9 mouse cellular contexts compared by ENCODE assay signal in the genomic region with DNA sequence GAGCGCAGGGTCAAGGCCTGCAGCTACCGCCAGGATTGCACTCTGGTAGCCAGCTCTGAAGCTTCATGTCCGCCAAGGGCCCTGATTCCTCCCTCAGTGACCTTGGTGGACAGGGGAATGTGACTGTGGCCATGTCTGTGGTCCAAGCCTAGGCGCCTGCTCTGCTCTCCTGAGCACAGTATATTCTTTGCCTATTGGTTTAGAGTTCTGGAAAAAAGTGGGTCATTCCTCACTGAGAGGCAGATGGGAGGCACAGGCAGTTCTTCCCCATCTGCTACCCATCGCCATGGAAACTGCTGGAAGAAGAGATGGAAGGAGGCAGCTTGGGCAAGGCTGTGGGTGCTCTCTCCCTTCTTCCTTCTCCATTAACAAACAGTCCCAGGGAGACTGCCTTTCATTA.
DNase-seq lines count a peak whose midpoint lies in the region; ATAC-seq and TF ChIP-seq lines count a peak whose summit lies in the region.
"Had no signal": no experiment of that assay in that cellular context is flagged by ENCODE, and none has a peak within 500 bp of the region (broad histone marks: within the 10 kb centered on the region; RNA-seq: fewer than 3 reads in every experiment).

No protein-coding gene starts in this region.

- no peak overlapping the region for H3K4me2 ChIP-seq in hindbrain, postnatal 0 days (ENCODE audit: low read depth, low read length)
- no peak overlapping the region for H3K4me2 ChIP-seq in midbrain, embryonic 14.5 days (ENCODE audit: low read length)

- no peak overlapping the region for H3K9ac ChIP-seq in hindbrain, postnatal 0 days (replicated peaks; ENCODE audit: low read length)
- no peak overlapping the region for H3K9ac ChIP-seq in midbrain, embryonic 14.5 days (replicated peaks; ENCODE audit: low read length)

- H3K4me3 ChIP-seq in forebrain, embryonic 10.5 days, result no peak overlapping the region
- H3K4me3 ChIP-seq in hindbrain, postnatal 0 days (ENCODE audit: low read length), result no peak overlapping the region
- no peak overlapping the region for H3K4me3 ChIP-seq in midbrain, embryonic 14.5 days (replicated peaks; ENCODE audit: low read depth, low read length)

- peak; percentile 81 for ATAC-seq in hindbrain, postnatal 0 days
- no peak for ATAC-seq in midbrain, embryonic 14.5 days (ENCODE audit: low FRiP score, low TSS enrichment)
- ATAC-seq in megakaryocyte, adult 5-6 weeks (ENCODE audit: poor library complexity, severe bottlenecking), result no peak

- 92% methylated on average over 5 of the region's 5 CpGs for WGBS in forebrain, embryonic 10.5 days
- WGBS in hindbrain, postnatal 0 days, result 61% methylated on average over 5 of the region's 5 CpGs
- WGBS in midbrain, embryonic 14.5 days, result 80% methylated on average over 5 of the region's 5 CpGs

- no peaks in the 10 kb centered on the region for H3K9me3 ChIP-seq in forebrain, embryonic 10.5 days
- no peaks in the 10 kb centered on the region for H3K9me3 ChIP-seq in hindbrain, postnatal 0 days (ENCODE audit: low read length)
- no peaks in the 10 kb centered on the region for H3K9me3 ChIP-seq in midbrain, embryonic 14.5 days (ENCODE audit: control insufficient read depth, low read length)

- no peak for TF ChIP-seq CTCF in brain, embryonic 14.5 days (IDR thresholded peaks at IDR 0.05; ENCODE audit: borderline replicate concordance, extremely low read depth, insufficient read depth, insufficient read length)
- no peak for TF ChIP-seq CTCF in hindbrain, postnatal 0 days (IDR thresholded peaks at IDR 0.05; ENCODE audit: low read depth)

- H3K27me3 ChIP-seq in forebrain, embryonic 10.5 days (ENCODE audit: poor library complexity, severe bottlenecking), result no peaks in the 10 kb centered on the region
- H3K27me3 ChIP-seq in hindbrain, postnatal 0 days (ENCODE audit: insufficient read depth, low read length), result no peaks in the 10 kb centered on the region
- H3K27me3 ChIP-seq in midbrain, embryonic 14.5 days (ENCODE audit: control insufficient read depth, insufficient read depth, low read length), result no peaks in the 10 kb centered on the region

- peaks cover 34% of the 10 kb centered on the region for H3K36me3 ChIP-seq in forebrain, embryonic 10.5 days (replicated peaks)
- H3K36me3 ChIP-seq in hindbrain, postnatal 0 days (ENCODE audit: insufficient read depth, low read length), result peaks cover 20% of the 10 kb centered on the region; the same call in 1 of the 2 replicates
- H3K36me3 ChIP-seq in midbrain, embryonic 14.5 days (ENCODE audit: control insufficient read depth, insufficient read depth, low read length), result peaks cover 87% of the 10 kb centered on the region

- intact Hi-C loops in heart, postnatal 25 days (cut with DNase I), result no loop called here

- no peak for TF ChIP-seq POLR2A in brain, embryonic 14.5 days (IDR thresholded peaks at IDR 0.05; ENCODE audit: borderline replicate concordance, extremely low read depth, insufficient read depth, insufficient read length, poor library complexity, severe bottlenecking)

- H3K27ac ChIP-seq in forebrain, embryonic 10.5 days, result peak overlapping the region; percentile 21; the same call in 1 of the 2 replicates
- peak overlapping the region; percentile 80 for H3K27ac ChIP-seq in hindbrain, postnatal 0 days
- 0 out of 2 replicates have a peak overlapping the region, but pooled peaks have one; percentile 2 for H3K27ac ChIP-seq in midbrain, embryonic 14.5 days (replicated peaks; ENCODE audit: low read depth, low read length)

- peaks cover 19% of the 10 kb centered on the region for H3K4me1 ChIP-seq in forebrain, embryonic 10.5 days
- peaks cover 14% of the 10 kb centered on the region; the same call in 1 of the 2 replicates for H3K4me1 ChIP-seq in hindbrain, postnatal 0 days (ENCODE audit: insufficient read depth, low read length)
- no peaks in the 10 kb centered on the region for H3K4me1 ChIP-seq in midbrain, embryonic 14.5 days (ENCODE audit: control insufficient read depth, insufficient read depth, low read length)

- DNase-seq in brain, embryonic 14.5 days (ENCODE audit: low read depth), result peak; percentile 85
- DNase-seq in forebrain, embryonic 10.5 days (ENCODE audit: extremely low spot score, low spot score), result no peak
- peak; percentile 72 for DNase-seq in hindbrain, postnatal 0 days (ENCODE audit: low spot score)
- peak; percentile 34 for DNase-seq in midbrain, embryonic 14.5 days
- no peak for DNase-seq in heart, adult 11 months
- DNase-seq in thymus, postnatal 25 days, result no peak
- DNase-seq in heart, postnatal 25 days (ENCODE audit: low spot score), result no peak
- DNase-seq: gastrocnemius, postnatal 10 days had no signal

Comparison
In these comparisons a context has a peak if more than half of its experiments do, and no peak if none do; other contexts are left out.
1. DNase-seq: peak in brain, embryonic 14.5 days (single experiment), hindbrain, postnatal 0 days (single experiment) and midbrain, embryonic 14.5 days (single experiment); none in forebrain, embryonic 10.5 days (single experiment), heart, adult 11 months (single experiment), thymus, postnatal 25 days (single experiment) and heart, postnatal 25 days (single experiment).
2. H3K27ac ChIP-seq: peak in every context shown above with its lines; median percentile 80 in hindbrain, postnatal 0 days; 21 in forebrain, embryonic 10.5 days; 2 in midbrain, embryonic 14.5 days.